Mouse (Mus musculus) myocyte (in vitro differentiated cells): ENCODE measurements at regions not wholly inside any gene's neighbourhood (a gene's known extent, or its start where the extent isn't known, plus 50 kb on each side); places are given as distances from the start of the nearest gene placed in this dataset.

Experiments
- E2F4 ChIP-seq: IDR thresholded peaks from one replicate; pipeline ENCODE4 v1.6.1; 2011; ENCODE audit warnings: mild to moderate bottlenecking, control low read depth, moderate library complexity; ENCODE audit not compliant: insufficient read depth
- MAX ChIP-seq: IDR thresholded peaks from one replicate; pipeline ENCODE4 v1.6.1; 2011; ENCODE audit warnings: low read depth, mild to moderate bottlenecking, control low read depth
- MYOD1 ChIP-seq, 3 experiments: IDR thresholded peaks; one replicate each; pipeline ENCODE4 v1.6.1; 2011; ENCODE audit warnings: control low read depth in 2 of 3, low read depth in 2 of 3, mild to moderate bottlenecking in 2 of 3, moderate library complexity in 1 of 3; ENCODE audit not compliant: insufficient read length in 2 of 3, control insufficient read depth in 1 of 3
- MYOG ChIP-seq, 3 experiments: IDR thresholded peaks; one replicate each; pipeline ENCODE4 v1.6.1; 2011; ENCODE audit warnings: control low read depth in 2 of 3, low read depth in 2 of 3, mild to moderate bottlenecking in 2 of 3; ENCODE audit not compliant: insufficient read length in 2 of 3, control insufficient read depth in 1 of 3, insufficient read depth in 1 of 3
- POLR2A ChIP-seq: IDR thresholded peaks from one replicate; pipeline ENCODE4 v1.6.1; 2011; ENCODE audit warnings: low read depth, mild to moderate bottlenecking, control low read depth, moderate library complexity; ENCODE audit not compliant: insufficient read length
- SRF ChIP-seq: IDR thresholded peaks from one replicate; pipeline ENCODE4 v1.6.1; 2011; ENCODE audit warnings: low read depth; ENCODE audit not compliant: control insufficient read depth, insufficient read length
- TCF12 ChIP-seq: IDR thresholded peaks from one replicate; pipeline ENCODE4 v1.6.1; 2011; ENCODE audit warnings: mild to moderate bottlenecking, control low read depth; ENCODE audit not compliant: poor library complexity, insufficient read depth, severe bottlenecking
- USF1 ChIP-seq: IDR thresholded peaks from one replicate; pipeline ENCODE4 v1.6.1; 2011; ENCODE audit warnings: low read depth, mild to moderate bottlenecking, control low read depth, moderate library complexity

GRCm38 (mm10) chr9:34348442-34348841 is 137.3 kb upstream of the Kirrel3 start:
- TF ChIP-seq E2F4 (no peak), MYOG (IDR thresholded peaks at IDR 0.05; ENCODE audit: control insufficient read depth in 1 of 3, insufficient read depth in 1 of 3, insufficient read length in 2 of 3, low read depth in 2 of 3) (no peak), POLR2A (no peak), USF1 (no peak), SRF (no peak), MAX (no peak), TCF12 (peak; percentile 26), MYOD1 (IDR thresholded peaks at IDR 0.05; ENCODE audit: control insufficient read depth in 1 of 3, insufficient read length in 2 of 3, low read depth in 2 of 3) (peak in 2 of 3 experiments; percentile 63 to 80)
